Mouse (Mus musculus): ENCODE measurements around the gene Dnaic2. TPM values are rescaled to one million over a fixed set of nuclear protein-coding genes. Genes with fewer than 3 reads are reported as not detected.
A peak's percentile ranks its signal among the peaks of the same experiment; 100 is the strongest.

The Dnaic2 gene
- polyA plus RNA-seq, 1 experiment from 2014 or later, result not detected

- WGBS, result 83% methylated on average over 12 of the region's 12 CpGs
- ATAC-seq (replicated peaks; ENCODE audit: low FRiP score) (no peak), DNase-seq (ENCODE audit: low spot score) (no peak)
- H3K27me3 ChIP-seq (replicated peaks; ENCODE audit: control insufficient read depth, insufficient read depth, low read length), result no peaks in the 10 kb centered on the region
- H3K4me2 ChIP-seq, result no peak overlapping the region
- no peak overlapping the region for H3K9ac ChIP-seq (ENCODE audit: low read depth, low read length)
- H3K36me3 ChIP-seq (ENCODE audit: control insufficient read depth, insufficient read depth, low read length), result no peaks in the 10 kb centered on the region; the same call in 1 of the 2 replicates
- no peaks in the 10 kb centered on the region for H3K9me3 ChIP-seq (ENCODE audit: control insufficient read depth, low read length)
- H3K4me1 ChIP-seq (replicated peaks; ENCODE audit: control insufficient read depth, insufficient read depth, low read length), result no peaks in the 10 kb centered on the region
- no peak overlapping the region for H3K27ac ChIP-seq (ENCODE audit: low read depth, low read length)
- H3K4me3 ChIP-seq (ENCODE audit: low read depth, low read length), result no peak overlapping the region
Measured at GRCm38 (mm10) chr11:114711861-114712260, 15.3 kb upstream of the Dnaic2 start.

- Histone ChIP-seq H3K4me3 (ENCODE audit: low read depth, low read length) (no peak overlapping the region), H3K27ac (ENCODE audit: low read depth, low read length) (no peak overlapping the region), H3K4me1 (replicated peaks; ENCODE audit: control insufficient read depth, insufficient read depth, low read length) (no peaks in the 10 kb centered on the region), H3K36me3 (ENCODE audit: control insufficient read depth, insufficient read depth, low read length) (no peaks in the 10 kb centered on the region; the same call in 1 of the 2 replicates), H3K9me3 (ENCODE audit: control insufficient read depth, low read length) (no peaks in the 10 kb centered on the region), H3K4me2 (no peak overlapping the region), H3K9ac (ENCODE audit: low read depth, low read length) (no peak overlapping the region), H3K27me3 (replicated peaks; ENCODE audit: control insufficient read depth, insufficient read depth, low read length) (no peaks in the 10 kb centered on the region)
- DNase-seq (ENCODE audit: low spot score) (no peak), ATAC-seq (replicated peaks; ENCODE audit: low FRiP score) (no peak)
- WGBS, result 84% methylated on average over 6 of the region's 6 CpGs
Measured at GRCm38 (mm10) chr11:114714526-114714925, 12.7 kb upstream of the Dnaic2 start.

DNA sequence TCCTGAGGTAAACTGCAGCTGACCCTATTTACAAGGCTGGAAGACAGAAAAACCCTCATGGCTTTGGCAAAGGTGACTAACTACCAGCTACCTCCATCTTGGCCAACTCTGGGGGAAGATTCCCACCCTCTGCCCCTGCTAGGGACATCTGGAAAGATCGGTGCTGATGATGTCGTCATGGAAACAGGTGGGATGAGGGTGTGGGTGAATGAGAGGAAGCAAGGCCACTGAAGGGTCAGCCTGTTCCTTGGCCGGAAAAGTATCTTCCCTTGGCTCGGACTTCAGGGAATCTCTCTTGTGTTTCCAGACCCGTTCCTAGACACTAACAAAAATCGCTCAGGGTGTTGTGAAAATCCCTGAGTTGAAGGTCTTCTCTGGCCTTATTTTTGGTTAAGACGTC, 11.7 kb upstream of the Dnaic2 start:
- Histone ChIP-seq H3K9me3 (ENCODE audit: control insufficient read depth, low read length) (no peaks in the 10 kb centered on the region), H3K9ac (ENCODE audit: low read depth, low read length) (no peak overlapping the region), H3K4me2 (no peak overlapping the region), H3K27ac (ENCODE audit: low read depth, low read length) (no peak overlapping the region), H3K4me3 (ENCODE audit: low read depth, low read length) (no peak overlapping the region), H3K27me3 (replicated peaks; ENCODE audit: control insufficient read depth, insufficient read depth, low read length) (no peaks in the 10 kb centered on the region), H3K4me1 (replicated peaks; ENCODE audit: control insufficient read depth, insufficient read depth, low read length) (no peaks in the 10 kb centered on the region), H3K36me3 (ENCODE audit: control insufficient read depth, insufficient read depth, low read length) (no peaks in the 10 kb centered on the region; the same call in 1 of the 2 replicates)
- ATAC-seq (replicated peaks; ENCODE audit: low FRiP score) (no peak), DNase-seq (ENCODE audit: low spot score) (no peak)
- WGBS, result 76% methylated on average over 7 of the region's 7 CpGs

GRCm38 (mm10) chr11:114720535-114720934, 6.7 kb upstream of the Dnaic2 start:
- no peaks in the 10 kb centered on the region for H3K4me1 ChIP-seq (replicated peaks; ENCODE audit: control insufficient read depth, insufficient read depth, low read length)
- H3K9ac ChIP-seq (ENCODE audit: low read depth, low read length), result no peak overlapping the region
- H3K4me2 ChIP-seq, result no peak overlapping the region
- no peak overlapping the region for H3K27ac ChIP-seq (ENCODE audit: low read depth, low read length)
- no peaks in the 10 kb centered on the region for H3K27me3 ChIP-seq (replicated peaks; ENCODE audit: control insufficient read depth, insufficient read depth, low read length)
- no peaks in the 10 kb centered on the region for H3K36me3 ChIP-seq (ENCODE audit: control insufficient read depth, insufficient read depth, low read length)
- no peak for DNase-seq (ENCODE audit: low spot score)
- H3K4me3 ChIP-seq (ENCODE audit: low read depth, low read length), result no peak overlapping the region
- no peaks in the 10 kb centered on the region for H3K9me3 ChIP-seq (ENCODE audit: control insufficient read depth, low read length)
- 83% methylated on average over 10 of the region's 10 CpGs for WGBS
- ATAC-seq (replicated peaks; ENCODE audit: low FRiP score), result no peak

- DNase-seq (ENCODE audit: low spot score) (no peak), ATAC-seq (replicated peaks; ENCODE audit: low FRiP score) (no peak)
- Histone ChIP-seq H3K4me1 (replicated peaks; ENCODE audit: control insufficient read depth, insufficient read depth, low read length) (peaks cover 2% of the 10 kb centered on the region), H3K4me3 (ENCODE audit: low read depth, low read length) (no peak overlapping the region), H3K4me2 (no peak overlapping the region), H3K9ac (ENCODE audit: low read depth, low read length) (no peak overlapping the region), H3K27me3 (replicated peaks; ENCODE audit: control insufficient read depth, insufficient read depth, low read length) (peaks cover 9% of the 10 kb centered on the region), H3K27ac (ENCODE audit: low read depth, low read length) (no peak overlapping the region), H3K36me3 (ENCODE audit: control insufficient read depth, insufficient read depth, low read length) (no peaks in the 10 kb centered on the region), H3K9me3 (ENCODE audit: control insufficient read depth, low read length) (no peaks in the 10 kb centered on the region)
- 77% methylated on average over 8 of the region's 8 CpGs for WGBS
Measured at GRCm38 (mm10) chr11:114722438-114722837, 4.8 kb upstream of the Dnaic2 start.

GRCm38 (mm10) chr11:114723030-114723429, 4.2 kb upstream of the Dnaic2 start:
- no peak overlapping the region for H3K9ac ChIP-seq (ENCODE audit: low read depth, low read length)
- no peak for ATAC-seq (replicated peaks; ENCODE audit: low FRiP score)
- H3K27ac ChIP-seq (ENCODE audit: low read depth, low read length), result no peak overlapping the region
- no peak for DNase-seq (ENCODE audit: low spot score)
- peaks cover 4% of the 10 kb centered on the region for H3K4me1 ChIP-seq (replicated peaks; ENCODE audit: control insufficient read depth, insufficient read depth, low read length)
- no peak overlapping the region for H3K4me2 ChIP-seq
- H3K27me3 ChIP-seq (replicated peaks; ENCODE audit: control insufficient read depth, insufficient read depth, low read length), result peaks cover 13% of the 10 kb centered on the region
- H3K4me3 ChIP-seq (ENCODE audit: low read depth, low read length), result no peak overlapping the region
- no peaks in the 10 kb centered on the region for H3K36me3 ChIP-seq (ENCODE audit: control insufficient read depth, insufficient read depth, low read length)
- WGBS, result 71% methylated on average over 13 of the region's 13 CpGs
- no peaks in the 10 kb centered on the region for H3K9me3 ChIP-seq (ENCODE audit: control insufficient read depth, low read length)

DNA sequence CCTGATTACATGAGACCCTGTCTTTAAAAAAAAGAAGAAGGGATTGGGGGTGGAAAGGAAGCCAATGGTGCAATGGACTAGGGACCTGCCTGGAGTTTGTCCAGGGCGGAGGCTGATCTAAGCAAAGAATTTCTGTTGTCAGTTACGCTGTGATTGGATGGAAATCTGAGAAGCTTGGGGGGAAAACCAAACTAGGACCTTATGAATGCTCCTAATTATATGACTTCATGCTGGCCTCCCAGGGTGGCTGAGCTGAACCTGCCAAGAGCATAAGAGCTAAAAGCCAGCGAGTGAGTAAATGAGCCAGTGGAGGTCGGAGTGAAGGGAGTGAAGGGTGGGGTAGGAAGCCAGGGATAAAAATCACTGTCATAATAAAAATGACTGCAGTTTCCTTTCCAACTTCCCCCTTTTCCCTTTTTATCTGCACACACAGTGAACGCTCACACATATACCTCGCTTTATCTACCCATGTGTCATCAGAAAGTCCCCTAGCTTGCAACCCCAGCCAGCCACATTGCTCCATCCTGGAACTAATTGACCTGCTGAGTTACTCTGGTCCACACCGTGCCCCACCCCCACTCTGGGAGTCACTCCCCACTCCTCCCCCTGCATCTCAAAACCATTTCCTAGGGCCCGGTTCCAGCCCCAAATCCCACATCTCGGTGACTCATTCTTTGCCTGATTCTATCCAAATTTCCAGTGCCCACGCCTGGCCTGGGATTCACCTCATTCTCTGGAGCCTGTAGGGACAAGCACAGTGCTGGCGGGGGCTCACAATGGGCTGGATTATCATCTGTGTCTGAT, 2.2 kb upstream of the Dnaic2 start:
- Histone ChIP-seq H3K36me3 (ENCODE audit: control insufficient read depth, insufficient read depth, low read length) (no peaks in the 10 kb centered on the region), H3K4me1 (replicated peaks; ENCODE audit: control insufficient read depth, insufficient read depth, low read length) (peaks cover 4% of the 10 kb centered on the region), H3K9ac (ENCODE audit: low read depth, low read length) (no peak overlapping the region), H3K4me3 (ENCODE audit: low read depth, low read length) (no peak overlapping the region), H3K27ac (ENCODE audit: low read depth, low read length) (no peak overlapping the region), H3K27me3 (replicated peaks; ENCODE audit: control insufficient read depth, insufficient read depth, low read length) (peaks cover 17% of the 10 kb centered on the region), H3K4me2 (no peak overlapping the region), H3K9me3 (ENCODE audit: control insufficient read depth, low read length) (no peaks in the 10 kb centered on the region)
- ATAC-seq (replicated peaks; ENCODE audit: low FRiP score) (no peak), DNase-seq (ENCODE audit: low spot score) (no peak)
- 52% methylated on average over 11 of the region's 11 CpGs for WGBS

- H3K9ac ChIP-seq (ENCODE audit: low read depth, low read length), result no peak overlapping the region
Measured at GRCm38 (mm10) chr11:114727826-114728186, 598 bp downstream of the Dnaic2 start.

GRCm38 (mm10) chr11:114728333-114728732, 1.1 kb downstream of the Dnaic2 start:
- DNase-seq (ENCODE audit: low spot score) (no peak), ATAC-seq (replicated peaks; ENCODE audit: low FRiP score) (no peak)
- Histone ChIP-seq H3K4me3 (ENCODE audit: low read depth, low read length) (no peak overlapping the region), H3K9me3 (ENCODE audit: control insufficient read depth, low read length) (no peaks in the 10 kb centered on the region), H3K27ac (ENCODE audit: low read depth, low read length) (no peak overlapping the region), H3K9ac (ENCODE audit: low read depth, low read length) (no peak overlapping the region), H3K4me1 (replicated peaks; ENCODE audit: control insufficient read depth, insufficient read depth, low read length) (peaks cover 4% of the 10 kb centered on the region), H3K27me3 (replicated peaks; ENCODE audit: control insufficient read depth, insufficient read depth, low read length) (peaks cover 17% of the 10 kb centered on the region), H3K4me2 (no peak overlapping the region), H3K36me3 (ENCODE audit: control insufficient read depth, insufficient read depth, low read length) (no peaks in the 10 kb centered on the region)
- WGBS, result 46% methylated on average over 5 of the region's 5 CpGs

More at GRCm38 (mm10) chr11:114727826-114728186, 598 bp downstream of the Dnaic2 start:
- peaks cover 17% of the 10 kb centered on the region for H3K27me3 ChIP-seq (replicated peaks; ENCODE audit: control insufficient read depth, insufficient read depth, low read length)
- no peaks in the 10 kb centered on the region for H3K36me3 ChIP-seq (ENCODE audit: control insufficient read depth, insufficient read depth, low read length)
- no peak overlapping the region for H3K27ac ChIP-seq (ENCODE audit: low read depth, low read length)
- DNase-seq (ENCODE audit: low spot score) (no peak), ATAC-seq (replicated peaks; ENCODE audit: low FRiP score) (no peak)
- no peaks in the 10 kb centered on the region for H3K9me3 ChIP-seq (ENCODE audit: control insufficient read depth, low read length)
- H3K4me2 ChIP-seq, result peak overlapping the region; percentile 61
- peaks cover 4% of the 10 kb centered on the region for H3K4me1 ChIP-seq (replicated peaks; ENCODE audit: control insufficient read depth, insufficient read depth, low read length)
- H3K4me3 ChIP-seq (ENCODE audit: low read depth, low read length), result no peak overlapping the region
- 32% methylated on average over 5 of the region's 5 CpGs for WGBS
